Mouse (Mus musculus): ENCODE data around the gene Klk11. TPM values are rescaled to one million over a fixed set of nuclear protein-coding genes. Genes with fewer than 3 reads are reported as not detected.

Gene Klk11
- not detected for total RNA-seq (2021)
- long read RNA-seq, experiment 1, partial matches to known transcripts = 1 of 6 reads
- long read RNA-seq, experiment 1, other reads (novel, unspliced or antisense) = 2 of 6 reads
- long read RNA-seq, experiment 2 = 0 reads

DNA sequence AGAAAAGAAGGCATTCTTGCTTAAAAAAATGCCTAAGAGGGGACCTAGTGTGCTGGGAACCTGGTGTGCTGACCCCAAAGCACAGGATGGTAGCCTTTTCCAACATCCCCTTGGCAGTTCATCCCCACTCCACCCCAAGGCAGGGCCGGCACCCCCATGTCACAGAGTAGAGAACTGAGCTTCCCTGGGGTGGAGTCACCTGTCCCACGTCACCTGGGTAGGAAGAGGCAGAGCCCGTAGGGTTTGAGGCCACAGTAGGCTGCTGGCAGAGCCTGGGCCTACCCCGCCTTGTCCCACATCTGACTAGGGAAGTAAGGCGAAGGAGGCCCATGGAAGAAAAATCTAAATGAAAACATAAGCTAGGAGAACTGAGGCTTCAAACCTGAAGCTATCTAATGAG, at the start of gene Klk11:
Gene Klk11, plus strand, starts transcription at position 241 of the 400 bp plus-strand sequence.
- DNase-seq (ENCODE audit: low spot score in 2 of 2) = peak in 1 of 2 experiments; percentile 4

DNA sequence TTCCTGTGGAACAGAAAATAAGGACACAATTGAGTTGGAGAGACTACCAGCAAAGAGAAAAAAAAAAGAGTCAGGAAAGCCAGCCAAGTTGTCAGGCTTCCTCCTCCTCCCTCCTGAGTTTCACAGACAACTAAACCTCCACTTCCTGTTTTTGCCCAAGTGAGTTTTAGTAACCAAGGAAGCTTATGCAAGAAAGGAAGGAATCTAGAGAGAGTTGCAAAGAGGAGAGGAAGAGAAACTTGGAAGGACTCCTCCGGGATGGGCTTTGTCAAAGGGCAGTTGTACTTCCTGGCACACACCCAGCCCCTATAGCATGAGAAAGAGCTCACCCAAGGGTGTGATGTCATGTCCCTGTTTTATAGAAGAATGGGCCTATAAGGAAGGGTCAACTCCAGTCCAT, 26.6 kb upstream of the Klk11 start:
- no peak for DNase-seq (ENCODE audit: low spot score in 2 of 2)

DNA sequence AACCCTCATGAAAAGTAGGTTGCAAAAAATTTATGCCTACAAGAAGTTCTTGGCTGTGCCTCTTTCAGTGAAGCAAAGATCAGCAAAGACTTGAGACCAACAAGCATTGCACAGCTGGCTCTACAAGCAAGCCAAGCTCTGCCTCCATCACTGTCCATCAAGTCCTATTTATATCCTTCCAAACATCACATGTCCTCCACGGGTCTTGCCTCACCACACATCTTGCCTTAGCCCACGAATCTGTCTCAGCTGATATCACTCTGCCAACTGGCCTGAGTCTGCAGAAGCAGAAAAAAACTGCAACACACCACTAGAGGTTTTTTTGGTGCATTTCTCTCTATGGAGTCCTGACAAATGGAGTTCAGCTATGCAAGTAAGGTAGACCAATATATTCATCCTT, 21.6 kb upstream of the Klk11 start:
- no peak for DNase-seq (ENCODE audit: low spot score in 2 of 2)

DNA sequence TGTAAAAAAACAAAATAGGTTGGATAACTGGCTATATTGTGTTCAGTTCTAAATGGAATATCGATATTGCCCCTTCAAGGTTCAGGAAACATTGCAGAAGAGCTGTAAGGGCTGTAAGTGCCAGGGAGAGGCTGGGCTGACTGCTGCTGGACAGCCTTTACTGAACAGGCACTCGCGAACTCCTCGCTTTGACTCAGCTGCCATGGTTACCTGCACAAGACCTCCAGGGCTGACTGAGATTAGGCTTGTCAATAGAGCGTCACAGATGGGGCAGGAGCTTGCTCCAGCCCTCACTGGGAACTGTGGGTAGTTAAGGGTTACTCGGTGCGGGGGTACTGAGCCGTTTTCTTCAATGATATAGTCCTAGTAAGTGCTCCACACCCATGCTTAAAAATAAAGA, 7.9 kb upstream of the Klk11 start:
- peak in 1 of 2 experiments; percentile 4 for DNase-seq (ENCODE audit: low spot score in 2 of 2)

DNA sequence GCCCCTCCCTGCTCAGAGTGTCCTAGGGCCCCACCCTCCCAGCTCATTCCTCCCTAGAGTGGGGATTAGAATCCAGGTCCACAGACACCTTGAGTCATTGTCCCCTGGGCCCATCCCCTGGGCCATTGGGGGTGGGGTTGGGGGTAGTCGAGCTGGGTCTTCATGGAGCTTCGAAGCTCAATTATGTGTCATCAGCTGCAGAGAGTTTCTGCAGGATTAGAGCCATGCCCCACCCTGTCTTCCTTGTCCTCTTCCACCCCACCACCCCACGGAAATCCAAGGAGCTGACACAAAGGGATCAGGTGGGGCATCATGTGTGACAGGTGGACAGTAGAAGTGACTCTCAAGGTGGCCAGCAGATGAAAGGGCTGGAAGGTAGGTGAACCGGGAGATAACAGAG, 5.8 kb upstream of the Klk11 start, which contains the start of gene Klk12:
Gene Klk12, plus strand, starts transcription at position 301 of the 400 bp plus-strand sequence.
- peak in 1 of 2 experiments; percentile 5 for DNase-seq (ENCODE audit: low spot score in 2 of 2)

DNA sequence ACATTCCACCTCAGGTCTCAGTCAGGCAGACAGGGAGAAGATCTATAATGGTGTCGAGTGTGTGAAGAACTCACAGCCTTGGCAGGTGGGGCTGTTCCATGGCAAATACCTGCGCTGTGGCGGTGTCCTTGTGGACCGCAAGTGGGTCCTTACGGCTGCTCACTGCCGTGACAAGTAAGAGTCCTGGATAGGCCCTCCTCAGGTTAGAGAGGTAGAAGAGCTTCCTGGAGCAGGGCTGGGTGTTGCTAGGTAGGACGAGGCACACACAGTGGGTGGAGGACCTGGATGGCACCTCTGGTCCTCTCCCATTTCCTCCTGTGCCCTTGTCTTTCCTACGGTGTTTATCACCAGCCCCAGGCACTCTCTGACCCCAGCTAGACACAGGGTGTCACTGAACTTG, 4.8 kb upstream of the Klk11 start:
- peak in 1 of 2 experiments; percentile 2 for DNase-seq (ENCODE audit: low spot score in 2 of 2)

DNA sequence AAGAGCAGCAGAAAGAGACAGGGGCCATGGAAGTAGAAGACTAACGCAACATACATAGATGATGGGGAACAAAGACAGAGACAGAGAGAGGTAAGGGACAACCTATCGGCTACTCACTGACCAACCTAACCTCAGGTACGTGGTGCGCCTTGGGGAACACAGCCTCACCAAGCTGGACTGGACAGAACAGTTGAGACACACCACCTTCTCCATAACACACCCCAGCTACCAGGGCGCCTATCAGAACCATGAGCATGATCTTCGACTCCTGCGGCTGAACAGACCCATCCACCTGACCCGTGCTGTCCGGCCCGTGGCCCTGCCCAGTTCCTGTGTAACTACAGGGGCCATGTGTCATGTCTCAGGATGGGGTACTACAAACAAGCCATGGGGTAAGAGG, 3.7 kb upstream of the Klk11 start:
- peak in 1 of 2 experiments; percentile 4 for DNase-seq (ENCODE audit: low spot score in 2 of 2)

DNA sequence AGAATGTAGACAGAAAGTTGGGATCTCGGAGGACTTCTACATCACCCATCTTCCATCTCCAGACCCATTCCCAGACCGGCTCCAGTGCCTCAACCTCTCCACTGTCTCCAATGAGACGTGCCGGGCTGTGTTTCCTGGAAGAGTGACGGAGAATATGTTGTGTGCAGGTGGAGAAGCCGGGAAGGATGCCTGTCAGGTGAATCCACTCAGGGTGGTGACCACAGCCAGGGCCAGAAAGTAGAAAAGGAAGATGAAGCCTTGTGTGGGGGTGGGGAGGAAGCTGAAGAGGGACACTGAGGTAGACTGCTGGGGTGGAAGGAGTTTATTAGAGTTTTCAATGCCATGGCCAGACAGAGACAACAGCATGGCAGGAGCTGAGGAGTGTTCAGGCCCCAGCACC, 2.5 kb upstream of the Klk11 start:
- peak in 1 of 2 experiments; percentile 4 for DNase-seq (ENCODE audit: low spot score in 2 of 2)

DNA sequence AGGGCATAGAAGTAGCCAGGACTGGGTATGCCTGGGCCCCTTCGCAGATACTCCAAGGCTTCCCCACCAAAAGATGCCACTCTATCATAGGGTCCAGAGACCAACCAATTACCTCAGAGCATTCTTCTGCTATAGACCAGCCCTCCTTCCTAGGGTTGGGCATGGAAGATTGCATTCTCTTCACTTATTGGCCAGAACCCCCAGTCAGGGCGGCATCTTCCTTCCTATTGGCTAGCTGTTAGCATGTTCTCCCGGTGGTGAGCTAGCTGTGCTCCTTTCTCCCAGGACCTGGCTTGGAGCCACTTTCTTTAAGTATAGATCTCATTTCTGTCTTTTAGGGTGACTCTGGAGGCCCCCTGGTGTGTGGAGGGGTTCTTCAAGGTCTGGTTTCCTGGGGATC, 1.5 kb upstream of the Klk11 start:
- DNase-seq (ENCODE audit: low spot score in 2 of 2) = peak in 1 of 2 experiments; percentile 5

DNA sequence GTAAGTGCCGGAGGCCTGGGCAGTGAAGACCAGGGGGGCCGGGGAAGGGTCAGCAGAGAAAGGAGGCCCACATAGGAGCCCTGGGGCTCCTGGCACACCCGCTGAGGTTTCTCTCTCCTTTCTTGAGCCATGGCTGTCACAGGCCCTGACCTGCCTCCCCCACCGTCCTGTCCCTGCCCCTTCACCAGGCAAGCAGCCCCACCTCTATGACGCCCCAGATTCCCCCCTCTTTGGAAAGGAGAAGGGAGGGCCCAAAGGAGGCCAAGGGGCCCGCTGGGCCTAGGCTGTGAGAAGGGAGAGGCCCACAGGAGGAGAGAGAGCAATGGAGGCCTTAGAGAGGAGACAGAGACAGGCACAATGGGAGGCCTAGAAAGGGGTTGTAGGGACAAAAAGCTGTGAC, 398 bp downstream of the Klk11 start:
- peak in 1 of 2 experiments; percentile 6 for DNase-seq (ENCODE audit: low spot score in 2 of 2)

DNA sequence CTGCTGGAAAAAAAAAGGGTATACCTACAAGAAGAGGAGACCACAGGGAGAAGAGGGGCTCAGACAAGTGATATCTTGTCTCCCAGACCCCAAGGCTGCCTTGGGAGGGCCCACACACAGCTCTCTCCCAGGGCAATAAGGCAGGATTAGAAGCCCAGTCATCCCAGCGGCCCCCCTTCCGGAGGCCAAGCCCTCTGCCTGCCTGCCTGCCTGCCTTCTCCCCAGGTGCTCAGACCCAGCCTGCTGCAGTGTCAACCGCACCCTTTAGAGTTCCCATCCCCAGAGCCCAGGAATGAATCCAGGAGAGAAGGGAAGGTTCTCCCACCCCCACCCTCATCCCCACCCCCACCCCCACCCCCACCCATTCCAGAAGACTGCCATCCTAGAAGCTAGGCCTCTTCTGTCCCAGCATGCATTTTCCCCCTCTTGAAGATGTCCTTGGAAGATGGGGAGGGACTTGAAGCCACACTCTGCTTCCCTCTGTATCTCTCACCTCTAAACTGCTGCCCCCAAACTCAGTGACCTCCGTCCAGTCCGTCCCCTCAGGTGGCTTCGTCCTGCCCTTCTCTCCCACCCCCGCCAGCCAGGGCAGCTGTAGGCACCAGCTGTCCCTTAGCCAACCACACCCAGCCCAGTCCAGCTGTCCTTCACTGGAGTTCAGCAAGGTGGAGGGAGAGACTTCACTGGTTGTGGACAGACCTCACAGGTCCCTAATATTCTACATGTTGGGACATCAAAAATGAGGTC, 1.1 kb downstream of the Klk11 start:
- peak in 1 of 2 experiments; percentile 6 for DNase-seq (ENCODE audit: low spot score in 2 of 2)

DNA sequence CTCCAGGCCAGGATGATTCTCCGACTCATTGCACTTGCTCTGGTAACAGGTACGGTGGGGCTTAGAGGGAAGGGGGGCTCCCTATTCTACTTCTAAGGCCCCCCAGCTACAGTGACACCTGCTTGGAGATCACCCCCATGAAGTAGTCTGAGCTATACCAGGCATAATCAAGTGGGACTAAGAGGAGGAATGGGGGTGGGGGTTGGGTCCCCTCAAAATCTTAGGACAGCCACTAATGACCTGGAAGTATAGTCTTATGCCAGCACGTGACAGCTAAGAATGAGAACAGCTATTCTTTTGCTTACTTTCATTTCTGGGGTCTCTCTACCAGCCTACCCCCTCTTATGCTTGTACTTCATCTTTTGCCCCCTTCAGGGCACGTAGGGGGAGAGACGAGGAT, 2.1 kb downstream of the Klk11 start:
- DNase-seq (ENCODE audit: low spot score in 2 of 2) = peak in 1 of 2 experiments; percentile 2

DNA sequence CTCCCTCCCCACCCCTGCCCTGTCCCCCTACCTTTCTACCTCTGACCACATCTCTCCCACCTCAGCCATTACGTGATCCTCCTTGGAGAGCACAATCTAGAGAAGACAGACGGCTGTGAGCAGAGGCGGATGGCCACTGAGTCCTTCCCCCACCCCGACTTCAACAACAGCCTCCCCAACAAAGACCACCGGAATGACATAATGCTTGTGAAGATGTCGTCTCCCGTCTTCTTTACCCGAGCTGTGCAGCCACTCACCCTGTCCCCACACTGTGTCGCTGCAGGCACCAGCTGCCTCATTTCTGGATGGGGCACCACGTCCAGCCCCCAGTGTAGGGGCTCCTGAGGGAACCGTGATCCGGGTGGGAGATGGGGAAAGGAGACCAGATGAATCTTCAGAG, 3.0 kb downstream of the Klk11 start:
- DNase-seq (ENCODE audit: low spot score in 2 of 2) = peak in 1 of 2 experiments; percentile 3

DNA sequence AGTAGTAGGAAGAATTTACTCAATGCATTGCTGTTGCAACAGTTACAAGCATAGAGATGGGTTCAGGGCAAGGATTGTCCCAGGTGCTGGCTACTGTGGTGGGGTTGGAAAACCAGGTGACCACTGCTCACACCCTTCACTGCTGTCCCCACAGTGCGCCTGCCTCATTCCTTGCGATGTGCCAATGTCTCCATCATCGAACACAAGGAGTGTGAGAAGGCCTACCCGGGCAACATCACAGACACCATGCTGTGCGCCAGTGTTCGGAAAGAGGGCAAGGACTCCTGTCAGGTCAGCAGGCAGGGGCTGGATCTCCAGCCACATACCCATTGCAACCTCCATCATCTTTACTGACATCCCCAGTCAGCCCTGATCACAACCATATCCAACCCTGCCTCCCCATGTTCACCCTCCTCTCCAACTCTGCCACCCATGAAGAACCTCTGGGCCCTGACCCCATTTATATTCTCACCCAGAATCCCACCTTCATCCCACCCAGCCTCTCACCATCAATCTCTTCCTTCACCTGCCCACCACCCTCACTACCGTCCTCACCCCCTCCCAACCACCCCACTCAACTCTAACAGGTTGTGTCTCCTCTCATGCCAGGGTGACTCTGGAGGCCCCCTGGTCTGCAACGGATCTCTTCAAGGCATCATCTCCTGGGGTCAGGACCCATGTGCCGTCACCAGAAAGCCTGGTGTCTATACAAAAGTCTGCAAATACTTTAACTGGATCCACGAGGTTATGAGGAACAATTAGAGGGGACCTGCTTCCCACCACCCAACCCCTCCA, 4.0 kb downstream of the Klk11 start:
- peak in 1 of 2 experiments; percentile 5 for DNase-seq (ENCODE audit: low spot score in 2 of 2)

DNA sequence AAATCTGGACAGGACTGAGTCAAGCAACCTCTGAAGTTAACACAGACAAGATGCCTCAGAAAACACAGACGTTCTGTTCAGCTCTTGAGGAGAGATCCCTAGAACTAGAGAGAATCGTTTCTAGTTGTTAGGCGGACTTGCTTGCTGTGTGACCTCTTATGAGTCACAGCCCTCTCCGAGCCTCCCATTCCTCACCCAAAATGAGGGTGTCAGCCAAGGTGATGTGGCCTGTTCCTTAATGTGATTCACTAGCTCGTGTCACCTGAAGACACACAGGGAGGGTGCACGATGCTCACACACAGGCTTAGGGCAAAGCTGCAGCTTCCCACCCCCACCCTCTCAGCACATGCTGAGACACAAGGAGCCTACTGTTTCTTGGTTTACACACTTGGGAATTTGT, 5.8 kb downstream of the Klk11 start:
- DNase-seq (ENCODE audit: low spot score in 2 of 2) = no peak

DNA sequence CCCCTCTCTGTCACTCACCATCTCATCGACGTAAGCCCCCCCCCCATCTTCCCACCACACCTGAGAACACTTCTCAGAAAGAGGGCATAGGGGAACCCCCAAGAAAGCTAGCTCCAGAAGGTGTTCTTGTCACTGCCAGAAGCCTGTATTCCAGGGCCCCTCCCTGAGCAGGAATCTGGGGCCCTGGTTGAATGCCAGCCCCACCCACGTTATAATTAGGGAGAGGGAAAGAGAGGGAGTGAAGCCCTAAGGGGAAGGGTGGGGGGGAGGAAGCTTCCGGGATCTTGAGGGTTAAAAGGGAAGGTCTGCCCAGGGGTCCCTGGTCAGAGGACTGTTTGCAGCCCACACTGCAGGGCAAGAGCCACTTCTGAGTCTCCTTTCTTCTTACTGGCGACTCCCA, 6.3 kb downstream of the Klk11 start, which contains the start of gene Klk10:
Gene Klk10, plus strand, starts transcription at position 290 of the 400 bp plus-strand sequence.
- DNase-seq (ENCODE audit: low spot score in 2 of 2) = no peak

DNA sequence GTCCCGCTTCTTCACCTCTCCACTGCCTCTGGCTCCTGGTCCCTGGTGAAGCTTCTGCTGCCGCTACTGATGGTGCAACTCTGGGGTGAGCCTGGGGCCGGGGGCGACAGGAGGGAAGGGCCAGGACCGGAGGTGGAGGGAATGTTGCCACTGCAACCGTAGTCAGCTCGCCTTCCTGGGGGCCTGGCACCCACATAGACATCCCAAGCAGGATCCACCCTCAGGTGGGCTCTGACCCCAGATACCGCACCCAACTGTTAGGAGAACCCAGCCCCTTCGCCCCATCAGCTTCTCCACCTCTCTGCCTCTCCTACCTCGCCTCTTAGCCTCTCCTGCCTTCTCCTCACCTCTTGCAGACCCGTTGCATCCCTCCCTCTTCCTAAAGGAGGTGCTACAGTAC, 7.1 kb downstream of the Klk11 start:
- no peak for DNase-seq (ENCODE audit: low spot score in 2 of 2)

DNA sequence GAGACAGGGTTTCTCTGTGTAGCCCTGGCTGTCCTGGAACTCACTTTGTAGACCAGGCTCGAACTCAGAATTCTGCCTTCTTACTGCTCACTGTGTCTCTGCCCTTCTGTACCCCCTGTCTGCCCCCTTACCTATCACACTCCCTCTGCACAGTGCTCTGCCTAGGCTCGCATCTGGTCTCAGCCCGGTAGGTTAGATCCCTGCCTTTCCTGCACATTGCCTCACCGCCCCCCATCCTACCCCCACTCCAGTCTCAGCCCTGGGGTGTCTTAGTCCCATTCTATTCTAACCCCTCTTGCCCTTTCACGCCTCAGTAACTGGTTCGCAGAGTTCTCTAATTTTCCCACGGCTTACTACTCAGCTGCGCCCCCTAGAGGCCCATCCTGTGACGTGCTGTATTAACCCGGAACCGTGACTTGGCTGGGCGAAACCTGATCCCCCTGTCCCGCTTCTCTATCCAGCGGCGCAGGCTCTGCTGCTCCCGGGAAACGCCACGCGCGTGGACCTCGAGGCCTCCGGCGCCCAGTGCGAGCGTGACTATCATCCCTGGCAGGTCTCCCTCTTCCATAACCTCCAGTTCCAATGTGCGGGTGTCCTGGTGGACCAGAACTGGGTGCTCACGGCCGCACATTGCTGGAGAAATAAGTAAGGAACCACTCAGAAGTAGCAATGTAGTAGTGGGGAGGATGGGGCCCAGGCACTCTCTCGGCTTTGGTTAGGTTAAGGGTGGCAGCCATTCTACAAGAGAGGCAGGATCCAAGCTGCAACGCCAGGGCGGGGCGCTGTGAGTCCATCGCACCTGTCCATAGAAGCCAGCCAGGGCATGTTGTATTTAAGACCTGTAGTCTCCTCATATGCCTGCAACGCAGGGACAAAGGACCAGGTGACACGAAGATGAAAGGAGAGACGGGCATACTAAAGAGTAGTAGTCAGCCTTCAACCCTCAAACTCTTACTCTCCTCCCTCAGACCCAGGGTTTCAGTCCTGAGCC, 8.2 kb downstream of the Klk11 start:
- DNase-seq (ENCODE audit: low spot score in 2 of 2) = peak; percentile 55 to 77

DNA sequence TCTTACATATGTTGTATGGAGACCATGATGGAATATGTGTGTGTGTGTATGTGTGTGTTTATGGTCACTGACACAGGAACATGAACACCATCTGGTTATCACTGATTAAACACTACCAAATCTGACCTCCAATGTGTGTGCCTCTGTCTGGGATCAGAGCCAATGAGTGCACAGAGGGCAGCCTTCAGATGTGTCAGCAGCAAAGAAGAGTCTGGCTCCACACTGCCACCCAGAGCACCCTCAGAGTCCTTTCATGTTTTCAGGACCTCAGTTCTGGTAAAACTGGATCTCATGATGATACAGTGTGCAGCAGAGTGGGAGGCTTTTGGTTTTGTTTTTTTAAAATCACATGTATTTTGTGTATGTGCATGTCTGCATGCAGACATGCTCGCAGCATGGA, 10.9 kb downstream of the Klk11 start:
- DNase-seq (ENCODE audit: low spot score in 2 of 2) = no peak

DNA sequence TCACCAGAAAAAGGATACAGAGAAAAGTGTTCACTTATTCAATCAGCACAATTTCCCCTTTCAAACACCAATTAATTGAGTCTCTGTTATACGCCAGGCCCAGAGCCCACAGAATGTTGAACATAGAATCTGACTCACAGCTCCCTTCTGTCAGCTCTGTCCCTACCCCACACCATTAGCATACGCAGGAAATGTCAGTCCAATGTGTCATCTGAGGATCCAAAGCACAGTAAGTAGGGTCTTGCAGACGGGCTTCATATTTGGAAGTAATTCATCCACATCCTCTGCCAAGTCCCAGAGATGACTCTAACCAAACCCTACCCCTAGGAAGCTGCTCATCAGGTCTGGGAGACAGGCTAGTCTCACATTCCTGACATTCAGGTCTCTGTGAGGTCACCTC, 13.7 kb downstream of the Klk11 start:
- no peak for DNase-seq (ENCODE audit: low spot score in 2 of 2)

DNA sequence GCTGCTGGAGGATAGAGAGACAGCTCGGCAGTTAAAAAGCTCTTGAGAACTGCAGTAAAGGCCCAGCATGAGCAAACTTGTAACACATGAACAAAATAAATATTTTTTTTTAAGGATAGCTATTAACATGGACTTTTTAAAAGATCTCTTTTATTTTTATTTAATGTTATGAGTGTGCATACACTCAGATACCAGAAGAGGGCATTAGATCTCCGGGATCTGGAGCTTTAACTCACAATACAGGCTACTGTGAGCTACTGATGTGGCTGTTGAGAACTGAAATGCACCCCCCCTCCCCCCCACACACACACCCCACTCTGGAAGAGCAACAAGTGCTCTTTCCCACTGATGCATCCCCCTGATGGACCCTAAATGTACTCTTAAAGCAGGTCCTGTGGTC, 14.9 kb downstream of the Klk11 start:
- no peak for DNase-seq (ENCODE audit: low spot score in 2 of 2)
